Mouse (Mus musculus) megakaryocyte, embryonic 14.5 days (primary cell): ENCODE measurements around the gene Slc44a5.

Source experiments
- FLI1 ChIP-seq: IDR thresholded peaks from 2 replicates; pipeline ENCODE4 v1.6.1; 2012; ENCODE audit warnings: low read length, inconsistent platforms, mixed read lengths
- GATA1 ChIP-seq: IDR thresholded peaks from 3 replicates; pipeline ENCODE4 v1.6.1; 2012; ENCODE audit warnings: mixed read lengths, low read length, inconsistent platforms, borderline replicate concordance

GRCm38 (mm10) chr3:154244932-154245331 is 271.7 kb downstream of the Slc44a5 start:
- no peak for TF ChIP-seq GATA1
- TF ChIP-seq FLI1, result no peak
